Mouse (Mus musculus) MEL (cell line): Measurements from ENCODE around the gene Gpr156. TPM values are rescaled to one million over a fixed set of nuclear protein-coding genes. Genes with fewer than 3 reads are reported as not detected.

Experiments used
- DNase-seq: peaks from one replicate; pipeline ENCODE4 v3.0.0; 2011; ENCODE audit warnings: low read depth, low spot score
- H3K27ac ChIP-seq: 2 replicates; pipeline ENCODE4 v1.5.1; 2012; ENCODE audit warnings: low read depth, mild to moderate bottlenecking, control low read depth, low read length, moderate library complexity; ENCODE audit not compliant: control insufficient read depth
- H3K27me3 ChIP-seq, 2 experiments: fragments of 150-350 bp in 1 of 2; sonication (generic) in 1 of 2; 2 replicates each; pipeline ENCODE4 v1.6.1; 2012; ENCODE audit warnings: low read length in 2 of 2, mild to moderate bottlenecking in 2 of 2, improper control_type of control experiment in 1 of 2, moderate library complexity in 1 of 2; ENCODE audit not compliant: insufficient read depth in 2 of 2, control insufficient read depth in 1 of 2
- H3K36me3 ChIP-seq, 2 experiments: 2 replicates each; pipeline ENCODE4 v1.6.1; 2012 to 2014; ENCODE audit warnings: low read length in 2 of 2, improper control_type of control experiment in 1 of 2, inconsistent platforms in 1 of 2, mild to moderate bottlenecking in 1 of 2; ENCODE audit not compliant: insufficient read depth in 2 of 2, control insufficient read depth in 1 of 2
- H3K4me1 ChIP-seq, 2 experiments: fragments of 150-350 bp in 1 of 2; sonication (generic) in 1 of 2; 2 replicates each; pipeline ENCODE4 v1.6.1; 2012; ENCODE audit warnings: low read length in 2 of 2, improper control_type of control experiment in 1 of 2, mild to moderate bottlenecking in 1 of 2; ENCODE audit not compliant: insufficient read depth in 2 of 2, control insufficient read depth in 1 of 2
- H3K4me3 ChIP-seq, 2 experiments: fragments of 150-350 bp in 1 of 2; sonication (generic) in 1 of 2; 2 replicates each; pipeline ENCODE4 v1.5.1; 2012; ENCODE audit warnings: low read depth in 2 of 2, low read length in 2 of 2, mild to moderate bottlenecking in 2 of 2, moderate library complexity in 2 of 2, control low read depth in 1 of 2, improper control_type of control experiment in 1 of 2; ENCODE audit not compliant: control insufficient read depth in 1 of 2, insufficient read depth in 1 of 2
- H3K79me2 ChIP-seq: 2 replicates; pipeline ENCODE4 v1.6.1; 2012; ENCODE audit warnings: mild to moderate bottlenecking, low read length, moderate library complexity; ENCODE audit not compliant: control insufficient read depth, poor library complexity, insufficient read depth
- H3K9ac ChIP-seq: 2 replicates; pipeline ENCODE4 v1.6.1; 2012; ENCODE audit warnings: low read depth, mild to moderate bottlenecking, control low read depth, low read length, moderate library complexity; ENCODE audit not compliant: control insufficient read depth, poor library complexity, severe bottlenecking
- H3K9me3 ChIP-seq: fragments of 150-350 bp; sonication (generic); replicated peaks from 2 replicates; pipeline ENCODE4 v1.6.1; 2012; ENCODE audit warnings: mild to moderate bottlenecking, low read length, improper control_type of control experiment, moderate library complexity; ENCODE audit not compliant: insufficient read depth
- BHLHE40 ChIP-seq: IDR thresholded peaks from 2 replicates; pipeline ENCODE4 v1.6.1; 2012; ENCODE audit warnings: low read depth, mild to moderate bottlenecking, inconsistent platforms, low read length, improper control_type of control experiment, borderline replicate concordance
- CHD1 ChIP-seq: IDR thresholded peaks from 2 replicates; pipeline ENCODE4 v1.6.1; 2012; ENCODE audit warnings: low read depth, mild to moderate bottlenecking, inconsistent platforms, low read length, improper control_type of control experiment
- CHD2 ChIP-seq: IDR thresholded peaks from 2 replicates; pipeline ENCODE4 v1.6.1; 2011; ENCODE audit warnings: low read length, improper control_type of control experiment
- CTCF ChIP-seq, 3 experiments: IDR thresholded peaks in 2 of 3; conservative IDR thresholded peaks in 1 of 3; 2 replicates each; pipeline ENCODE4 v1.5.1; 2011 to 2012; ENCODE audit warnings: low read length in 3 of 3, low read depth in 2 of 3, mild to moderate bottlenecking in 2 of 3, improper control_type of control experiment in 1 of 3, inconsistent platforms in 1 of 3, mixed read lengths in 1 of 3, moderate library complexity in 1 of 3; ENCODE audit not compliant: control insufficient read depth in 1 of 3, insufficient read depth in 1 of 3, poor library complexity in 1 of 3, severe bottlenecking in 1 of 3
- E2F4 ChIP-seq: IDR thresholded peaks from 2 replicates; pipeline ENCODE4 v1.6.1; 2011; ENCODE audit warnings: low read depth, low read length, improper control_type of control experiment, borderline replicate concordance
- ELF1 ChIP-seq: IDR thresholded peaks from 2 replicates; pipeline ENCODE4 v1.6.1; 2014; ENCODE audit warnings: low read depth, mild to moderate bottlenecking, inconsistent platforms, low read length, improper control_type of control experiment, moderate library complexity
- ETS1 ChIP-seq: IDR thresholded peaks from 2 replicates; pipeline ENCODE4 v1.6.1; 2012; ENCODE audit warnings: low read depth, mild to moderate bottlenecking, inconsistent platforms, low read length, improper control_type of control experiment, moderate library complexity
- GABPA ChIP-seq: IDR thresholded peaks from 2 replicates; pipeline ENCODE4 v1.6.1; 2012; ENCODE audit warnings: low read depth, mild to moderate bottlenecking, inconsistent platforms, low read length, improper control_type of control experiment, moderate library complexity
- GATA1 ChIP-seq: IDR thresholded peaks from 2 replicates; pipeline ENCODE4 v1.6.1; 2011; ENCODE audit warnings: low read depth, low read length, improper control_type of control experiment
- HCFC1 ChIP-seq: IDR thresholded peaks from 2 replicates; pipeline ENCODE4 v1.6.1; 2012; ENCODE audit warnings: low read depth, mild to moderate bottlenecking, inconsistent platforms, low read length, improper control_type of control experiment, moderate library complexity
- JUND ChIP-seq: IDR thresholded peaks from 2 replicates; pipeline ENCODE4 v1.6.1; 2011; ENCODE audit warnings: low read depth, mild to moderate bottlenecking, improper control_type of control experiment, low read length
- KAT2A ChIP-seq: conservative IDR thresholded peaks from 2 replicates; pipeline ENCODE4 v1.6.1; 2012; ENCODE audit warnings: low read depth, low read length, improper control_type of control experiment, inconsistent platforms
- MAFK ChIP-seq: IDR thresholded peaks from 2 replicates; pipeline ENCODE4 v1.6.1; 2011; ENCODE audit warnings: low read depth, mild to moderate bottlenecking, low read length, improper control_type of control experiment, borderline replicate concordance
- MEF2A ChIP-seq: IDR thresholded peaks from 2 replicates; pipeline ENCODE4 v1.6.1; 2014; ENCODE audit warnings: low read depth, mild to moderate bottlenecking, inconsistent platforms, low read length, improper control_type of control experiment; ENCODE audit not compliant: poor library complexity, insufficient replicate concordance, severe bottlenecking; ENCODE audit errors: extremely low read depth
- MYB ChIP-seq: IDR thresholded peaks from 2 replicates; pipeline ENCODE4 v1.6.1; 2011; ENCODE audit warnings: mild to moderate bottlenecking, low read depth, low read length, improper control_type of control experiment
- MYC ChIP-seq: IDR thresholded peaks from 2 replicates; pipeline ENCODE4 v1.6.1; 2011; ENCODE audit warnings: low read depth, mild to moderate bottlenecking, low read length, improper control_type of control experiment, moderate library complexity
- NRF1 ChIP-seq: IDR thresholded peaks from 2 replicates; pipeline ENCODE4 v1.6.1; 2014; ENCODE audit warnings: low read depth, mild to moderate bottlenecking, inconsistent platforms, low read length, improper control_type of control experiment, moderate library complexity; ENCODE audit not compliant: poor library complexity, insufficient read depth, severe bottlenecking
- POLR2A ChIP-seq, 2 experiments: IDR thresholded peaks; 2 replicates each; pipeline ENCODE4 v1.6.1; 2011 to 2012; ENCODE audit warnings: low read length in 2 of 2, mild to moderate bottlenecking in 2 of 2, control low read depth in 1 of 2, improper control_type of control experiment in 1 of 2, low read depth in 1 of 2, moderate library complexity in 1 of 2; ENCODE audit not compliant: control insufficient read depth in 1 of 2, insufficient read depth in 1 of 2, poor library complexity in 1 of 2
- POLR2AphosphoS2 ChIP-seq: IDR thresholded peaks from 2 replicates; pipeline ENCODE4 v1.6.1; 2011; ENCODE audit warnings: low read length, improper control_type of control experiment
- POLR2AphosphoS5 ChIP-seq: IDR thresholded peaks from 2 replicates; pipeline ENCODE4 v1.6.1; 2012; ENCODE audit warnings: low read depth, borderline replicate concordance, mild to moderate bottlenecking, inconsistent platforms, low read length, moderate library complexity, mixed read lengths
- RAD21 ChIP-seq: IDR thresholded peaks from 2 replicates; pipeline ENCODE4 v1.6.1; 2011; ENCODE audit warnings: mild to moderate bottlenecking, low read depth, low read length, improper control_type of control experiment
- SIN3A ChIP-seq: IDR thresholded peaks from 2 replicates; pipeline ENCODE4 v1.6.1; 2012; ENCODE audit warnings: low read length, improper control_type of control experiment, inconsistent platforms
- SMC3 ChIP-seq: IDR thresholded peaks from 2 replicates; pipeline ENCODE4 v1.6.1; 2011; ENCODE audit warnings: low read depth, low read length, improper control_type of control experiment
- TAL1 ChIP-seq: IDR thresholded peaks from 2 replicates; pipeline ENCODE4 v1.6.1; 2012; ENCODE audit warnings: mild to moderate bottlenecking, inconsistent platforms, low read length, moderate library complexity, mixed read lengths
- TBP ChIP-seq: IDR thresholded peaks from 2 replicates; pipeline ENCODE4 v1.8.0; 2011; ENCODE audit warnings: low read depth, low read length, improper control_type of control experiment
- UBTF ChIP-seq: IDR thresholded peaks from 2 replicates; pipeline ENCODE4 v1.6.1; 2012; ENCODE audit warnings: low read depth, mild to moderate bottlenecking, inconsistent platforms, low read length, improper control_type of control experiment, moderate library complexity, borderline replicate concordance; ENCODE audit not compliant: insufficient read depth
- USF1 ChIP-seq: IDR thresholded peaks from 2 replicates; pipeline ENCODE4 v1.6.1; 2014; ENCODE audit warnings: low read depth, mild to moderate bottlenecking, inconsistent platforms, low read length, improper control_type of control experiment, moderate library complexity
- USF2 ChIP-seq, 2 experiments: IDR thresholded peaks; 2 replicates each; pipeline ENCODE4 v1.6.1; 2011 to 2012; ENCODE audit warnings: improper control_type of control experiment in 2 of 2, low read length in 2 of 2, borderline replicate concordance in 1 of 2, inconsistent platforms in 1 of 2, low read depth in 1 of 2, mild to moderate bottlenecking in 1 of 2; ENCODE audit not compliant: insufficient read depth in 1 of 2
- ZC3H11A ChIP-seq: IDR thresholded peaks from 2 replicates; pipeline ENCODE4 v1.6.1; 2012; ENCODE audit warnings: low read depth, mild to moderate bottlenecking, inconsistent platforms, low read length, improper control_type of control experiment
- ZMIZ1 ChIP-seq: IDR thresholded peaks from 2 replicates; pipeline ENCODE4 v1.6.1; 2012; ENCODE audit warnings: low read depth, mild to moderate bottlenecking, inconsistent platforms, low read length, improper control_type of control experiment, moderate library complexity
- ZNF384 ChIP-seq: IDR thresholded peaks from 2 replicates; pipeline ENCODE4 v1.6.1; 2012; ENCODE audit warnings: low read depth, mild to moderate bottlenecking, inconsistent platforms, low read length, improper control_type of control experiment
- polyA plus RNA-seq, 2 experiments: library from polyadenylated mRNA; stranded (reverse) in 1 of 2; unstranded in 1 of 2; fragments of >175 nt in 1 of 2; fragments of >200 nt in 1 of 2; gene quantifications; 2 replicates each; pipeline versions ENCODE4 v1.2.1 to v1.2.4; 2012; ENCODE audit warnings: low replicate concordance in 2 of 2, low read depth in 1 of 2; ENCODE audit not compliant: insufficient read length in 2 of 2, insufficient read depth in 1 of 2, missing spikeins in 1 of 2
- total RNA-seq: library from RNA; depleted of rRNA; stranded (reverse); fragments of 300-350 nt; gene quantifications from 2 replicates; pipeline ENCODE4 v1.2.3, GENCODE M21; 2012

The Gpr156 gene
- total and polyA plus RNA-seq, 3 experiments: not detected

DNA sequence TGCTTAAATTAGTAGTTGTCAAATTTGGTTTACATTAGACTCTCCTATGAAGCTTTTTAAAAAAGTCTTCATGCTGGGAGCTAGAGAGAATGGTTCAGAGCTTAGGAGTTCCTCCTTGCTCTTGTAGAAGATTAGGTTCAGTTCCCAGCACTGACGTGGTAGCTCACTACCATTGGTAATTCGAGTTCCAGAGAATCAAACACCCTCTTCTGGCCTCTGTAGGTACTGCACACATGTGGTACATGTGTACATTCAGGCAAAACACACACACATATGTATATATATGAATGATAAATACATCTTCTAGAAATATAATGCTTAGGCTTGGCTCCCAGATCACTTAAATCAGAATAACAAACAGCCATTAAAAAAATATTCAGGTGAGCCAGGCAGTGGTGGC is 51.1 kb downstream of the Gpr156 start:
- no peak overlapping the region for H3K9ac ChIP-seq
- no peak overlapping the region for H3K27ac ChIP-seq
- H3K79me2 ChIP-seq: no peaks in the 10 kb centered on the region
- peaks cover 0 to 2% of the 10 kb centered on the region in 2 experiments; a peak in 1 of 4 replicates for H3K27me3 ChIP-seq
- no peaks in the 10 kb centered on the region for H3K36me3 ChIP-seq
- no peak overlapping the region for H3K4me3 ChIP-seq
- peak; percentile 43 for DNase-seq
- peak; percentile 44 for TF ChIP-seq SMC3
- no peak for TF ChIP-seq TBP
- peak; percentile 13 for TF ChIP-seq RAD21
- TF ChIP-seq POLR2A (IDR thresholded peaks at IDR 0.05; ENCODE audit: control insufficient read depth in 1 of 2, insufficient read depth in 1 of 2, low read depth in 1 of 2, low read length in 2 of 2, poor library complexity in 1 of 2): no peak
- TF ChIP-seq ELF1: no peak
- no peak for TF ChIP-seq POLR2AphosphoS2
- TF ChIP-seq UBTF: no peak
- TF ChIP-seq ETS1: no peak
- TF ChIP-seq ZC3H11A: peak; percentile 16; the same call in 1 of the 2 replicates
- no peak for TF ChIP-seq MYC
- TF ChIP-seq GABPA: no peak
- TF ChIP-seq POLR2AphosphoS5: no peak
- no peak for TF ChIP-seq NRF1
- no peak for TF ChIP-seq GATA1
- TF ChIP-seq CTCF (IDR thresholded peaks at IDR 0.05 in 2 of 3, conservative IDR thresholded peaks at IDR 0.05 in 1 of 3; ENCODE audit: control insufficient read depth in 1 of 3, insufficient read depth in 1 of 3, low read depth in 2 of 3, low read length in 3 of 3, poor library complexity in 1 of 3, severe bottlenecking in 1 of 3): peak in 2 of 3 experiments; percentile 36 to 38; a peak in 4 of 6 replicates
- no peak for TF ChIP-seq USF1
- no peak for TF ChIP-seq USF2 (IDR thresholded peaks at IDR 0.05; ENCODE audit: borderline replicate concordance in 1 of 2, insufficient read depth in 1 of 2, low read depth in 1 of 2, low read length in 2 of 2)
- H3K4me1 ChIP-seq: no peaks in the 10 kb centered on the region
- H3K9me3 ChIP-seq: no peaks in the 10 kb centered on the region

- H3K4me1 ChIP-seq: no peaks in the 10 kb centered on the region
- no peaks in the 10 kb centered on the region for H3K79me2 ChIP-seq
- no peak overlapping the region for H3K4me3 ChIP-seq
- H3K9me3 ChIP-seq: no peaks in the 10 kb centered on the region
- DNase-seq: no peak
- no peak overlapping the region for H3K9ac ChIP-seq
- H3K36me3 ChIP-seq: no peaks in the 10 kb centered on the region
- H3K27ac ChIP-seq: no peak overlapping the region
- TF ChIP-seq SIN3A (no peak), HCFC1 (no peak), TAL1 (no peak), RAD21 (no peak), TBP (no peak), MYB (no peak), ZNF384 (no peak), KAT2A (no peak), ZMIZ1 (no peak), MAFK (no peak), JUND (no peak), CHD1 (no peak), MEF2A (no peak), E2F4 (no peak), POLR2AphosphoS2 (no peak), BHLHE40 (no peak), POLR2A (IDR thresholded peaks at IDR 0.05; ENCODE audit: control insufficient read depth in 1 of 2, insufficient read depth in 1 of 2, low read depth in 1 of 2, low read length in 2 of 2, poor library complexity in 1 of 2) (no peak), CHD2 (no peak)
- peaks cover 0 to 3% of the 10 kb centered on the region in 2 experiments; a peak in 2 of 4 replicates for H3K27me3 ChIP-seq
Measured at GRCm38 (mm10) chr16:37971522-37971921, 55.2 kb downstream of the Gpr156 start.
